14 mouse cellular contexts compared by ENCODE assay signal in the genomic region with DNA sequence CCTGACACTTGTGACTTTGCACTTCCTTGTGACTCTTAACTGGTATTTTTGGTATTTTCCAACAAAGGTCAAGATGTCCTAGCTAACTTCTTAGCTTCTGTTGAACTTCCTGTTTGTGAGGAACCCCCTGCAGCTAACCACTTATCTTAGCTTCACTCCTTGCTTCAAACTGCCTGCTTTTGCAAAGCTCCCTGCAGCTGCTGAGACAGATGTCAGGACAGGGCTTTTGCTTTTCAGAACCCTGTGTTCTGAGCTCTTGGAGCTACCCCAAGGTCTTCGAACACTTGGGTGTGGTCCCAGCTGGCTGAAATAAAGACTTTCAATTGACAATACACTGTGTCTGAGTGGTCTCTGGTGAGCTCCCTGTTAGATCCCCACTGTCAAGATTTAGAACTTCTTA.
DNase-seq lines count a peak whose midpoint lies in the region; ATAC-seq and TF ChIP-seq lines count a peak whose summit lies in the region.
"Had no signal": no experiment of that assay in that cellular context is flagged by ENCODE, and none has a peak within 500 bp of the region (broad histone marks: within the 10 kb centered on the region; RNA-seq: fewer than 3 reads in every experiment).

No protein-coding gene starts in this region.

- H3K27ac ChIP-seq in lung, postnatal 0 days (ENCODE audit: low read length): no peak overlapping the region
- H3K27ac ChIP-seq in ES-Bruce4 (ENCODE audit: insufficient read depth, low read length): no peak overlapping the region; the same call in 1 of the 2 replicates
- no peak overlapping the region for H3K27ac ChIP-seq in liver, embryonic 12.5 days
- H3K27ac ChIP-seq in hindbrain, postnatal 0 days: no peak overlapping the region
- H3K27ac ChIP-seq: forebrain, embryonic 12.5 days; intestine, embryonic 15.5 days; limb, embryonic 12.5 days had no signal

- peak; percentile 2 for DNase-seq in lung, postnatal 36 days
- DNase-seq in lung, postnatal 0 days (ENCODE audit: low spot score): no peak
- DNase-seq in cerebellum, adult 18-20 months: no peak
- DNase-seq in hindbrain, postnatal 0 days (ENCODE audit: low spot score): no peak
- DNase-seq in cerebellum, adult 11-12 months: no peak
- DNase-seq: lung, postnatal 14 days; right cerebral cortex, adult 18-20 months had no signal

- no peak for ATAC-seq in lung, postnatal 0 days
- ATAC-seq in common myeloid progenitor, adult 5-6 weeks (replicated peaks; ENCODE audit: low read depth, poor library complexity, severe bottlenecking): peak; percentile 89
- ATAC-seq in liver, embryonic 12.5 days: peak; percentile 65
- ATAC-seq in hindbrain, postnatal 0 days: no peak
- ATAC-seq: intestine, embryonic 15.5 days had no signal

- no peak overlapping the region for H3K4me2 ChIP-seq in lung, postnatal 0 days (replicated peaks; ENCODE audit: low read depth, low read length)
- H3K4me2 ChIP-seq in liver, embryonic 12.5 days: no peak overlapping the region
- no peak overlapping the region for H3K4me2 ChIP-seq in hindbrain, postnatal 0 days (ENCODE audit: low read depth, low read length)
- H3K4me2 ChIP-seq: forebrain, embryonic 12.5 days; intestine, embryonic 15.5 days; limb, embryonic 12.5 days had no signal

- H3K4me3 ChIP-seq in lung, postnatal 0 days (ENCODE audit: low read depth, low read length): no peak overlapping the region
- no peak overlapping the region for H3K4me3 ChIP-seq in ES-Bruce4 (ENCODE audit: low read depth, low read length)
- no peak overlapping the region for H3K4me3 ChIP-seq in liver, embryonic 12.5 days
- H3K4me3 ChIP-seq in hindbrain, postnatal 0 days (ENCODE audit: low read length): no peak overlapping the region
- H3K4me3 ChIP-seq: forebrain, embryonic 12.5 days; intestine, embryonic 15.5 days; limb, embryonic 12.5 days; myocyte had no signal

- WGBS in lung, postnatal 0 days: 57% methylated on average over 1 of the region's 1 CpGs
- 11% methylated on average over 1 of the region's 1 CpGs for WGBS in liver, embryonic 12.5 days (ENCODE audit: insufficient replicate concordance)
- WGBS in hindbrain, postnatal 0 days: 34% methylated on average over 1 of the region's 1 CpGs

- TF ChIP-seq POLR2A in ES-Bruce4 (IDR thresholded peaks at IDR 0.05; ENCODE audit: insufficient read depth, low read length): no peak

- H3K27me3 ChIP-seq in lung, postnatal 0 days (replicated peaks; ENCODE audit: insufficient read depth, low read length): no peaks in the 10 kb centered on the region
- no peaks in the 10 kb centered on the region for H3K27me3 ChIP-seq in ES-Bruce4 (ENCODE audit: control insufficient read depth, insufficient read depth, low read length, poor library complexity, severe bottlenecking)
- no peaks in the 10 kb centered on the region for H3K27me3 ChIP-seq in liver, embryonic 12.5 days (replicated peaks)
- no peaks in the 10 kb centered on the region for H3K27me3 ChIP-seq in hindbrain, postnatal 0 days (ENCODE audit: insufficient read depth, low read length)
- H3K27me3 ChIP-seq: forebrain, embryonic 12.5 days; intestine, embryonic 15.5 days; limb, embryonic 12.5 days had no signal

- TF ChIP-seq CTCF in lung, postnatal 0 days (IDR thresholded peaks at IDR 0.05): no peak
- TF ChIP-seq CTCF in ES-Bruce4 (IDR thresholded peaks at IDR 0.05; ENCODE audit: low read depth, low read length): no peak
- no peak for TF ChIP-seq CTCF in hindbrain, postnatal 0 days (IDR thresholded peaks at IDR 0.05; ENCODE audit: low read depth)

- TF ChIP-seq EP300 in lung, postnatal 0 days (IDR thresholded peaks at IDR 0.05): no peak
- TF ChIP-seq EP300 in ES-Bruce4 (IDR thresholded peaks at IDR 0.05; ENCODE audit: insufficient read depth, low read depth, low read length): peak; percentile 93

- no peaks in the 10 kb centered on the region for H3K9me3 ChIP-seq in lung, postnatal 0 days (ENCODE audit: low read length)
- peaks cover 6% of the 10 kb centered on the region; the same call in 1 of the 2 replicates for H3K9me3 ChIP-seq in ES-Bruce4 (replicated peaks; ENCODE audit: control insufficient read depth, insufficient read depth, low read length, poor library complexity, severe bottlenecking)
- no peaks in the 10 kb centered on the region for H3K9me3 ChIP-seq in liver, embryonic 12.5 days (replicated peaks)
- H3K9me3 ChIP-seq in hindbrain, postnatal 0 days (ENCODE audit: low read length): no peaks in the 10 kb centered on the region
- H3K9me3 ChIP-seq: forebrain, embryonic 12.5 days; intestine, embryonic 15.5 days; limb, embryonic 12.5 days had no signal

- H3K9ac ChIP-seq in lung, postnatal 0 days (replicated peaks; ENCODE audit: low read depth): no peak overlapping the region
- no peak overlapping the region for H3K9ac ChIP-seq in ES-Bruce4 (ENCODE audit: low read depth, poor library complexity, severe bottlenecking)
- H3K9ac ChIP-seq in liver, embryonic 12.5 days: no peak overlapping the region
- H3K9ac ChIP-seq in hindbrain, postnatal 0 days (replicated peaks; ENCODE audit: low read length): no peak overlapping the region
- H3K9ac ChIP-seq: forebrain, embryonic 12.5 days; intestine, embryonic 15.5 days; limb, embryonic 12.5 days had no signal

- H3K36me3 ChIP-seq in lung, postnatal 0 days (ENCODE audit: insufficient read depth, low read length): no peaks in the 10 kb centered on the region
- no peaks in the 10 kb centered on the region for H3K36me3 ChIP-seq in ES-Bruce4 (ENCODE audit: control insufficient read depth, insufficient read depth, low read length, poor library complexity, severe bottlenecking)
- no peaks in the 10 kb centered on the region for H3K36me3 ChIP-seq in liver, embryonic 12.5 days
- H3K36me3 ChIP-seq in hindbrain, postnatal 0 days (ENCODE audit: insufficient read depth, low read length): no peaks in the 10 kb centered on the region
- H3K36me3 ChIP-seq: forebrain, embryonic 12.5 days; intestine, embryonic 15.5 days; limb, embryonic 12.5 days had no signal

- H3K4me1 ChIP-seq in lung, postnatal 0 days (ENCODE audit: insufficient read depth, low read depth, low read length): no peaks in the 10 kb centered on the region
- H3K4me1 ChIP-seq in ES-Bruce4 (ENCODE audit: control insufficient read depth, insufficient read depth, low read length): no peaks in the 10 kb centered on the region
- H3K4me1 ChIP-seq in liver, embryonic 12.5 days: no peaks in the 10 kb centered on the region
- H3K4me1 ChIP-seq in hindbrain, postnatal 0 days (ENCODE audit: insufficient read depth, low read length): no peaks in the 10 kb centered on the region
- H3K4me1 ChIP-seq: forebrain, embryonic 12.5 days; intestine, embryonic 15.5 days; limb, embryonic 12.5 days had no signal

Comparison
In these comparisons a context has a peak if more than half of its experiments do, and no peak if none do; other contexts are left out.
1. ATAC-seq: peak in common myeloid progenitor, adult 5-6 weeks (single experiment) and liver, embryonic 12.5 days (single experiment); none in lung, postnatal 0 days (single experiment) and hindbrain, postnatal 0 days (single experiment).